Mouse (Mus musculus): ENCODE measurements at regions not wholly inside any gene's neighbourhood (a gene's known extent, or its start where the extent isn't known, plus 50 kb on each side); places are given as distances from the start of the nearest gene placed in this dataset.

GRCm38 (mm10) chr3:143949656-143950055 lies 255.4 kb downstream of the Lmo4 start:
- intact Hi-C loops (cut with DNase I), result no loop called here
- no peak for DNase-seq

- intact Hi-C loops (cut with DNase I), result no loop called here
- DNase-seq, result no peak
Observed at GRCm38 (mm10) chr3:143949026-143949637, 255.9 kb downstream of the Lmo4 start.

- DNase-seq, result no peak
- intact Hi-C loops (cut with DNase I), result no loop called here
Observed at GRCm38 (mm10) chr3:143947938-143948267, 257.1 kb downstream of the Lmo4 start.

GRCm38 (mm10) chr3:143947079-143947937 lies 257.7 kb downstream of the Lmo4 start:
- intact Hi-C loops (cut with DNase I), result no loop called here

GRCm38 (mm10) chr3:143939068-143939709 lies 265.8 kb downstream of the Lmo4 start:
- intact Hi-C loops (cut with DNase I), result no loop called here
- no peak for DNase-seq

More at GRCm38 (mm10) chr3:143947079-143947937, 257.7 kb downstream of the Lmo4 start:
- DNase-seq, result no peak

- intact Hi-C loops (cut with DNase I), result no loop called here
- DNase-seq, result no peak
Observed at GRCm38 (mm10) chr3:143925322-143925721, 279.7 kb downstream of the Lmo4 start.

GRCm38 (mm10) chr3:143919744-143920143 lies 285.3 kb downstream of the Lmo4 start:
- intact Hi-C loops (cut with DNase I), result no loop called here
- no peak for DNase-seq

- intact Hi-C loops (cut with DNase I), result no loop called here
- DNase-seq, result peak in 1 of 2 experiments; percentile 4
Observed at GRCm38 (mm10) chr3:143914341-143915217, 290.4 kb downstream of the Lmo4 start.

GRCm38 (mm10) chr3:143913044-143913574 lies 291.9 kb downstream of the Lmo4 start:
- intact Hi-C loops (cut with DNase I), result no loop called here
- no peak for DNase-seq

GRCm38 (mm10) chr3:143912433-143912832 lies 292.6 kb downstream of the Lmo4 start:
- intact Hi-C loops (cut with DNase I), result no loop called here
- DNase-seq, result no peak

GRCm38 (mm10) chr3:143909341-143909740 lies 295.7 kb downstream of the Lmo4 start:
- intact Hi-C loops (cut with DNase I), result no loop called here
- DNase-seq, result no peak

- no peak for DNase-seq
- intact Hi-C loops (cut with DNase I), result no loop called here
Observed at GRCm38 (mm10) chr3:143903421-143903820, 301.6 kb downstream of the Lmo4 start.

GRCm38 (mm10) chr3:143880813-143881212 lies 324.2 kb downstream of the Lmo4 start:
- DNase-seq, result no peak
- intact Hi-C loops (cut with DNase I), result no loop called here

GRCm38 (mm10) chr3:143873876-143874275 lies 331.1 kb downstream of the Lmo4 start:
- intact Hi-C loops (cut with DNase I), result no loop called here
- no peak for DNase-seq

- intact Hi-C loops (cut with DNase I), result no loop called here
- DNase-seq, result no peak
Observed at GRCm38 (mm10) chr3:143866521-143866920, 338.5 kb downstream of the Lmo4 start.

GRCm38 (mm10) chr3:143865626-143866025 lies 339.4 kb downstream of the Lmo4 start:
- DNase-seq, result no peak
- intact Hi-C loops (cut with DNase I), result no loop called here

GRCm38 (mm10) chr3:143864490-143864889 lies 340.5 kb downstream of the Lmo4 start:
- intact Hi-C loops (cut with DNase I), result no loop called here
- no peak for DNase-seq

GRCm38 (mm10) chr3:143862531-143862930 lies 342.5 kb downstream of the Lmo4 start:
- intact Hi-C loops (cut with DNase I), result no loop called here
- no peak for DNase-seq

- intact Hi-C loops (cut with DNase I), result no loop called here
Observed at GRCm38 (mm10) chr3:143861866-143862265, 343.2 kb downstream of the Lmo4 start.

GRCm38 (mm10) chr3:143835611-143836240 lies 369.3 kb downstream of the Lmo4 start:
- intact Hi-C loops (cut with DNase I), result no loop called here
- no peak for DNase-seq

More at GRCm38 (mm10) chr3:143861866-143862265, 343.2 kb downstream of the Lmo4 start:
- no peak for DNase-seq
